Mouse (Mus musculus) megakaryocyte, embryonic 14.5 days (primary cell): Measurements from ENCODE around the gene Cdkn1a.

Source experiments
- FLI1 ChIP-seq: IDR thresholded peaks from 2 replicates; pipeline ENCODE4 v1.6.1; 2012; ENCODE audit warnings: low read length, inconsistent platforms, mixed read lengths
- GATA1 ChIP-seq: IDR thresholded peaks from 3 replicates; pipeline ENCODE4 v1.6.1; 2012; ENCODE audit warnings: mixed read lengths, low read length, inconsistent platforms, borderline replicate concordance

DNA sequence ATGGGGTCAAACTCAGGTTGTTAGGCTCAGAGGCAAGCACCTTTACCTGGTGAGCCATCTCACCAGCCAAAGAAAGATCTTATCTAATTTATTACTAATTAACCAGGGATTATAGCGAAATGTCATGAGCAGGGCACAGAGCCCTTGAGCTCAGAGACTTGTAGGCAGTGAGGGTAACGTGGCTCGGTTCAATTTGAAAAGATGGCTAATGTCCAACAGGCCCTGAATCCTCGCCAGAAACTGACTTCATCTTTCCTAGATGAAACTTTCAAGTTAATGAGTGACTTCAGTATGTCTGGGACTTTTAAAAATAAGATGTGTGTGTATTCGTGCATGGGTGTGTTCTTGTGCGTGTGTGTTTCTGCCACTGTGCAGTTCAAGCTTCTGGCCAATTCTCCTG, 32.0 kb downstream of the Cdkn1a start:
- TF ChIP-seq GATA1 = no peak
- TF ChIP-seq FLI1 = no peak
